Mouse (Mus musculus): ENCODE measurements around the gene Sbno1. TPM values are rescaled to one million over a fixed set of nuclear protein-coding genes. Genes with fewer than 3 reads are reported as not detected.

Sbno1 gene
- polyA plus RNA-seq, 1 experiment from 2014 or later, result 116 TPM

- H3K4me3 ChIP-seq (replicated peaks), result no peak overlapping the region
- ATAC-seq, result no peak
- H3K9me3 ChIP-seq, result no peaks in the 10 kb centered on the region
- H3K27me3 ChIP-seq, result no peaks in the 10 kb centered on the region
- peaks cover 6% of the 10 kb centered on the region for H3K4me1 ChIP-seq (replicated peaks)
- no peaks in the 10 kb centered on the region for H3K36me3 ChIP-seq
- no peak overlapping the region for H3K27ac ChIP-seq
- no peak overlapping the region for H3K9ac ChIP-seq (replicated peaks)
- WGBS, result 100% methylated on average over 2 of the region's 2 CpGs
- H3K4me2 ChIP-seq (replicated peaks), result no peak overlapping the region
These were observed 66.2 kb downstream of the Sbno1 start for GRCm38 (mm10) chr5:124359641-124360040.

- H3K9me3 ChIP-seq, result no peaks in the 10 kb centered on the region
- WGBS, result 39% methylated on average over 3 of the region's 3 CpGs
- H3K4me2 ChIP-seq (replicated peaks), result no peak overlapping the region
- H3K4me3 ChIP-seq (replicated peaks), result no peak overlapping the region
- no peak overlapping the region for H3K9ac ChIP-seq (replicated peaks)
- H3K4me1 ChIP-seq (replicated peaks), result peaks cover 14% of the 10 kb centered on the region
- no peaks in the 10 kb centered on the region for H3K27me3 ChIP-seq
- H3K27ac ChIP-seq, result no peak overlapping the region
- ATAC-seq, result no peak
- no peaks in the 10 kb centered on the region for H3K36me3 ChIP-seq
These were observed 69.1 kb downstream of the Sbno1 start for GRCm38 (mm10) chr5:124356695-124357094.

- Histone ChIP-seq H3K4me1 (replicated peaks) (peaks cover 26% of the 10 kb centered on the region), H3K27ac (peak overlapping the region; percentile 99), H3K9me3 (no peaks in the 10 kb centered on the region), H3K9ac (replicated peaks) (peak overlapping the region; percentile 99), H3K27me3 (no peaks in the 10 kb centered on the region), H3K4me3 (replicated peaks) (peak overlapping the region; percentile 94), H3K36me3 (no peaks in the 10 kb centered on the region), H3K4me2 (replicated peaks) (peak overlapping the region; percentile 95)
- ATAC-seq, result no peak
- 2% methylated on average over 12 of the region's 12 CpGs for WGBS
These were observed 70.3 kb downstream of the Sbno1 start for GRCm38 (mm10) chr5:124355425-124355959.

- H3K4me2 ChIP-seq (replicated peaks), result peak overlapping the region; percentile 95
- under 1% methylated on average over 39 of the region's 60 CpGs for WGBS
- ATAC-seq, result peak; percentile 16; the same call in 1 of the 2 replicates
- peak overlapping the region; percentile 99 for H3K9ac ChIP-seq (replicated peaks)
- H3K27me3 ChIP-seq, result no peaks in the 10 kb centered on the region
- H3K4me1 ChIP-seq (replicated peaks), result peaks cover 32% of the 10 kb centered on the region
- H3K36me3 ChIP-seq, result peaks cover 1% of the 10 kb centered on the region
- H3K9me3 ChIP-seq, result no peaks in the 10 kb centered on the region
- peak overlapping the region; percentile 99 for H3K27ac ChIP-seq
- H3K4me3 ChIP-seq (replicated peaks), result peak overlapping the region; percentile 94
These were observed 71.0 kb downstream of the Sbno1 start for GRCm38 (mm10) chr5:124354574-124355424.

GRCm38 (mm10) chr5:124353726-124354547 lies 71.9 kb downstream of the Sbno1 start:
- 0% methylated on average over 63 of the region's 132 CpGs for WGBS
- Histone ChIP-seq H3K9ac (replicated peaks) (peak overlapping the region; percentile 99), H3K27me3 (no peaks in the 10 kb centered on the region), H3K4me1 (replicated peaks) (peaks cover 41% of the 10 kb centered on the region), H3K9me3 (no peaks in the 10 kb centered on the region), H3K4me2 (replicated peaks) (peak overlapping the region; percentile 95), H3K27ac (peak overlapping the region; percentile 99), H3K36me3 (peaks cover 10% of the 10 kb centered on the region), H3K4me3 (replicated peaks) (peak overlapping the region; percentile 94)
- ATAC-seq, result no peak

- no peaks in the 10 kb centered on the region for H3K9me3 ChIP-seq
- H3K27me3 ChIP-seq, result no peaks in the 10 kb centered on the region
- under 1% methylated on average over 32 of the region's 32 CpGs for WGBS
- H3K4me2 ChIP-seq (replicated peaks), result peak overlapping the region; percentile 95
- peak overlapping the region; percentile 94 for H3K4me3 ChIP-seq (replicated peaks)
- peak overlapping the region; percentile 99 for H3K9ac ChIP-seq (replicated peaks)
- H3K4me1 ChIP-seq (replicated peaks), result peaks cover 46% of the 10 kb centered on the region
- ATAC-seq, result no peak
- H3K27ac ChIP-seq, result peak overlapping the region; percentile 99
- H3K36me3 ChIP-seq, result peaks cover 18% of the 10 kb centered on the region
These were observed 72.6 kb downstream of the Sbno1 start for GRCm38 (mm10) chr5:124353011-124353725.

GRCm38 (mm10) chr5:124352141-124352920 lies 73.5 kb downstream of the Sbno1 start:
- H3K4me1 ChIP-seq (replicated peaks), result peaks cover 48% of the 10 kb centered on the region

GRCm38 (mm10) chr5:124351604-124352003 lies 74.2 kb downstream of the Sbno1 start:
- Histone ChIP-seq H3K4me1 (replicated peaks) (peaks cover 48% of the 10 kb centered on the region), H3K9ac (replicated peaks) (peak overlapping the region; percentile 99), H3K36me3 (peaks cover 29% of the 10 kb centered on the region), H3K4me3 (replicated peaks) (peak overlapping the region; percentile 94), H3K9me3 (no peaks in the 10 kb centered on the region), H3K27ac (peak overlapping the region; percentile 99), H3K4me2 (replicated peaks) (peak overlapping the region; percentile 95), H3K27me3 (no peaks in the 10 kb centered on the region)
- 33% methylated on average over 3 of the region's 3 CpGs for WGBS
- ATAC-seq, result peak; percentile 3

More at GRCm38 (mm10) chr5:124352141-124352920, 73.5 kb downstream of the Sbno1 start:
- Histone ChIP-seq H3K36me3 (peaks cover 24% of the 10 kb centered on the region), H3K4me3 (replicated peaks) (peak overlapping the region; percentile 94), H3K9ac (replicated peaks) (peak overlapping the region; percentile 99), H3K9me3 (no peaks in the 10 kb centered on the region), H3K27ac (peak overlapping the region; percentile 99), H3K27me3 (no peaks in the 10 kb centered on the region), H3K4me2 (replicated peaks) (peak overlapping the region; percentile 95)
- ATAC-seq, result peak; percentile 92
- WGBS, result under 1% methylated on average over 29 of the region's 30 CpGs

GRCm38 (mm10) chr5:124351111-124351560 lies 74.7 kb downstream of the Sbno1 start:
- peak overlapping the region; percentile 99 for H3K9ac ChIP-seq (replicated peaks)
- H3K4me3 ChIP-seq (replicated peaks), result peak overlapping the region; percentile 94
- ATAC-seq, result peak; percentile 78
- no peaks in the 10 kb centered on the region for H3K9me3 ChIP-seq
- peak overlapping the region; percentile 99 for H3K27ac ChIP-seq
- 6% methylated on average over 7 of the region's 7 CpGs for WGBS
- no peaks in the 10 kb centered on the region for H3K27me3 ChIP-seq
- peaks cover 48% of the 10 kb centered on the region for H3K4me1 ChIP-seq (replicated peaks)
- peaks cover 33% of the 10 kb centered on the region for H3K36me3 ChIP-seq
- H3K4me2 ChIP-seq (replicated peaks), result peak overlapping the region; percentile 95

GRCm38 (mm10) chr5:124350350-124350749 lies 75.5 kb downstream of the Sbno1 start:
- Histone ChIP-seq H3K4me2 (replicated peaks) (peak overlapping the region; percentile 95), H3K4me3 (replicated peaks) (peak overlapping the region; percentile 94), H3K27me3 (no peaks in the 10 kb centered on the region), H3K9ac (replicated peaks) (peak overlapping the region; percentile 99), H3K27ac (peak overlapping the region; percentile 99), H3K9me3 (no peaks in the 10 kb centered on the region), H3K36me3 (peaks cover 36% of the 10 kb centered on the region), H3K4me1 (replicated peaks) (peaks cover 44% of the 10 kb centered on the region)
- no peak for ATAC-seq
- 75% methylated on average over 2 of the region's 2 CpGs for WGBS
